Mouse (Mus musculus): ENCODE data around the gene Pomc. TPM values are rescaled to one million over a fixed set of nuclear protein-coding genes. Genes with fewer than 3 reads are reported as not detected.

Pomc gene
- polyA plus RNA-seq, 1 experiment from 2014 or later = 1.1 TPM

DNA sequence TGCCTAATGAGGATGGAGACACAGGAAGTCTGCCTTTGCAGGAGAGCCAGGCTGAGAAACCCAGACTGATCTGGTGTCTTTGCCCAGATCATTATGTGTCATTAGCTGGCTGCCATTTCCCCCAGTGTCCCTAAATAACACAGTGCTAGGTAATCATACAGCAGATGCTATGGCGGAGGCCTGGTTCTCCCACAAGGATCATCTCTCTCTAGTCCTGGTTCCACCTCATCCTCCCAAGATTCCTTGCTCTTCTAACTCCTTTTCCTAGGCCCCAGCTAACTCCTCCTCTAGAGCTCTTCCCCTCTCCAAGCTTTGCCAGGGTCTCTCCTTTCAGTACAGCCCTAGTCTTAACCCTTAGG is 26.2 kb downstream of the Pomc start:
- 93% methylated on average over 1 of the region's 1 CpGs for WGBS
- peak overlapping the region; percentile 71 for H3K4me2 ChIP-seq (replicated peaks; ENCODE audit: low read depth, low read length)
- peaks cover 5% of the 10 kb centered on the region; the same call in 1 of the 2 replicates for H3K4me1 ChIP-seq (ENCODE audit: insufficient read depth, low read depth, low read length)
- TF ChIP-seq EP300 (IDR thresholded peaks at IDR 0.05) (no peak), CTCF (IDR thresholded peaks at IDR 0.05) (no peak)
- H3K27me3 ChIP-seq (replicated peaks; ENCODE audit: insufficient read depth, low read length) = no peaks in the 10 kb centered on the region
- H3K4me3 ChIP-seq (ENCODE audit: low read depth, low read length) = peak overlapping the region; percentile 37; the same call in 1 of the 2 replicates
- H3K9me3 ChIP-seq (ENCODE audit: low read length) = no peaks in the 10 kb centered on the region
- H3K36me3 ChIP-seq (ENCODE audit: insufficient read depth, low read length) = no peaks in the 10 kb centered on the region
- no peak overlapping the region for H3K9ac ChIP-seq (replicated peaks; ENCODE audit: low read depth)
- H3K27ac ChIP-seq (ENCODE audit: low read length) = 0 out of 2 replicates have a peak overlapping the region, but pooled peaks have one; percentile 21
- DNase-seq (ENCODE audit: low spot score) = no peak
- no peak for ATAC-seq

- Histone ChIP-seq H3K4me2 (replicated peaks; ENCODE audit: low read depth, low read length) (peak overlapping the region; percentile 71), H3K36me3 (ENCODE audit: insufficient read depth, low read length) (no peaks in the 10 kb centered on the region), H3K4me1 (ENCODE audit: insufficient read depth, low read depth, low read length) (peaks cover 5% of the 10 kb centered on the region; the same call in 1 of the 2 replicates), H3K9me3 (ENCODE audit: low read length) (no peaks in the 10 kb centered on the region), H3K4me3 (ENCODE audit: low read depth, low read length) (peak overlapping the region; percentile 37), H3K9ac (replicated peaks; ENCODE audit: low read depth) (no peak overlapping the region), H3K27ac (ENCODE audit: low read length) (peak overlapping the region; percentile 38; the same call in 1 of the 2 replicates), H3K27me3 (replicated peaks; ENCODE audit: insufficient read depth, low read length) (no peaks in the 10 kb centered on the region)
- ATAC-seq (peak; percentile 96), DNase-seq (ENCODE audit: low spot score) (peak; percentile 97)
- TF ChIP-seq CTCF (IDR thresholded peaks at IDR 0.05) (no peak), EP300 (IDR thresholded peaks at IDR 0.05) (no peak)
- WGBS = under 1% methylated on average over 41 of the region's 41 CpGs
These were observed 26.8 kb downstream of the Pomc start for GRCm38 (mm10) chr12:3981350-3982131.

- peak; percentile 77 for DNase-seq (ENCODE audit: low spot score)
These were observed 27.5 kb downstream of the Pomc start for GRCm38 (mm10) chr12:3982257-3982656.

GRCm38 (mm10) chr12:3983736-3984135 is 29.0 kb downstream of the Pomc start:
- Histone ChIP-seq H3K4me1 (ENCODE audit: insufficient read depth, low read depth, low read length) (peaks cover 5% of the 10 kb centered on the region; the same call in 1 of the 2 replicates), H3K36me3 (ENCODE audit: insufficient read depth, low read length) (no peaks in the 10 kb centered on the region), H3K4me2 (replicated peaks; ENCODE audit: low read depth, low read length) (no peak overlapping the region), H3K27ac (ENCODE audit: low read length) (no peak overlapping the region), H3K9ac (replicated peaks; ENCODE audit: low read depth) (no peak overlapping the region), H3K27me3 (replicated peaks; ENCODE audit: insufficient read depth, low read length) (no peaks in the 10 kb centered on the region), H3K4me3 (ENCODE audit: low read depth, low read length) (no peak overlapping the region), H3K9me3 (ENCODE audit: low read length) (no peaks in the 10 kb centered on the region)
- WGBS = 5% methylated on average over 1 of the region's 1 CpGs
- TF ChIP-seq CTCF (IDR thresholded peaks at IDR 0.05) = peak; percentile 81
- TF ChIP-seq EP300 (IDR thresholded peaks at IDR 0.05) = no peak
- ATAC-seq (no peak), DNase-seq (ENCODE audit: low spot score) (peak; percentile 69)

More at GRCm38 (mm10) chr12:3982257-3982656, 27.5 kb downstream of the Pomc start:
- Histone ChIP-seq H3K9ac (replicated peaks; ENCODE audit: low read depth) (no peak overlapping the region), H3K4me3 (ENCODE audit: low read depth, low read length) (peak overlapping the region; percentile 37), H3K36me3 (ENCODE audit: insufficient read depth, low read length) (no peaks in the 10 kb centered on the region), H3K4me2 (replicated peaks; ENCODE audit: low read depth, low read length) (peak overlapping the region; percentile 71), H3K27me3 (replicated peaks; ENCODE audit: insufficient read depth, low read length) (no peaks in the 10 kb centered on the region), H3K27ac (ENCODE audit: low read length) (no peak overlapping the region), H3K4me1 (ENCODE audit: insufficient read depth, low read depth, low read length) (peaks cover 5% of the 10 kb centered on the region; the same call in 1 of the 2 replicates), H3K9me3 (ENCODE audit: low read length) (no peaks in the 10 kb centered on the region)
- TF ChIP-seq CTCF (IDR thresholded peaks at IDR 0.05) (no peak), EP300 (IDR thresholded peaks at IDR 0.05) (no peak)
- ATAC-seq = peak; percentile 49; the same call in 1 of the 2 replicates
- 16% methylated on average over 6 of the region's 6 CpGs for WGBS

DNA sequence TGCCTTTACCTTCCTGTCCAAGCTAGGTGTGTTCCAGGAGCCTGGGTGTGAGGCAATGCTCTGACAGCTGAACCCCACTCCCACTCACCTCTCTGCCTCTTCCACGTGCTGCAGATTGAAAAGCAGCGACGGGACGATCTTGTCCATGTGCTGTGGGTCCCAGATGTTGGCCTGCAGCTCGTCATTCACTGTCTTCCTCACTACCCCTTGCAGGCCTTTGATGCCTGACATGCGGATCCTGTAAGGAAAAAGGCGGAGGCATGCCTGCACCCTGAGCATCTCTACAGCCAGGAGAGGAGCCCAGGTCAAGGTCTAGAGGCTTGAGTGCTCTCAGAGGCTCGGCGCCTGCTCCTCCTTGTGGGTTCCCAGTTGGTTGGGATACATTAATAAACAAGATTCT is 29.7 kb downstream of the Pomc start:
- Histone ChIP-seq H3K36me3 (ENCODE audit: insufficient read depth, low read length) (no peaks in the 10 kb centered on the region), H3K27ac (ENCODE audit: low read length) (no peak overlapping the region), H3K9ac (replicated peaks; ENCODE audit: low read depth) (no peak overlapping the region), H3K4me2 (replicated peaks; ENCODE audit: low read depth, low read length) (no peak overlapping the region), H3K4me3 (ENCODE audit: low read depth, low read length) (no peak overlapping the region), H3K4me1 (ENCODE audit: insufficient read depth, low read depth, low read length) (peaks cover 5% of the 10 kb centered on the region; the same call in 1 of the 2 replicates), H3K9me3 (ENCODE audit: low read length) (no peaks in the 10 kb centered on the region), H3K27me3 (replicated peaks; ENCODE audit: insufficient read depth, low read length) (no peaks in the 10 kb centered on the region)
- ATAC-seq (no peak), DNase-seq (ENCODE audit: low spot score) (no peak)
- 71% methylated on average over 9 of the region's 9 CpGs for WGBS
- TF ChIP-seq EP300 (IDR thresholded peaks at IDR 0.05) = no peak
- no peak for TF ChIP-seq CTCF (IDR thresholded peaks at IDR 0.05)

- no peak for TF ChIP-seq EP300 (IDR thresholded peaks at IDR 0.05)
- no peak for TF ChIP-seq CTCF (IDR thresholded peaks at IDR 0.05)
- WGBS = 27% methylated on average over 2 of the region's 2 CpGs
- Histone ChIP-seq H3K27me3 (replicated peaks; ENCODE audit: insufficient read depth, low read length) (no peaks in the 10 kb centered on the region), H3K4me2 (replicated peaks; ENCODE audit: low read depth, low read length) (no peak overlapping the region), H3K9me3 (ENCODE audit: low read length) (no peaks in the 10 kb centered on the region), H3K36me3 (ENCODE audit: insufficient read depth, low read length) (no peaks in the 10 kb centered on the region), H3K27ac (ENCODE audit: low read length) (no peak overlapping the region), H3K9ac (replicated peaks; ENCODE audit: low read depth) (no peak overlapping the region), H3K4me1 (ENCODE audit: insufficient read depth, low read depth, low read length) (no peaks in the 10 kb centered on the region), H3K4me3 (ENCODE audit: low read depth, low read length) (no peak overlapping the region)
- no peak for DNase-seq (ENCODE audit: low spot score)
- ATAC-seq = no peak
These were observed 35.2 kb downstream of the Pomc start for GRCm38 (mm10) chr12:3989943-3990342.

Data from lung, postnatal 0 days (tissue).